Mouse (Mus musculus) stomach, embryonic 14.5 days (tissue): ENCODE results near the gene Clrn2. TPM values are rescaled to one million over a fixed set of nuclear protein-coding genes. Genes with fewer than 3 reads are reported as not detected.
"Not testable (repeated sequence)": the region's sequence is repeated elsewhere in the genome, so short reads cannot be mapped to it uniquely, and the experiment has no call there.

ENCODE experiments used
- ATAC-seq: fragments of 200-750 bp; cut with Nextera tagmentation; 2 replicates; pipeline ENCODE4 v1.8.0; 2017; ENCODE audit warnings: low read depth, moderate TSS enrichment; ENCODE audit not compliant: insufficient number of reproducible peaks, insufficient read depth, low FRiP score
- H3K27ac ChIP-seq: fragments of 300-500 bp; sonication (generic); 2 replicates; pipeline ENCODE4 v1.5.1; 2014; ENCODE audit warnings: mild to moderate bottlenecking, low read length, moderate library complexity, mixed read lengths
- H3K27me3 ChIP-seq: fragments of 300-500 bp; sonication (generic); 2 replicates; pipeline ENCODE4 v1.6.1; 2014; ENCODE audit warnings: low read length, control low read depth, mixed read lengths; ENCODE audit not compliant: control insufficient read depth, insufficient read depth
- H3K36me3 ChIP-seq: fragments of 300-500 bp; sonication (generic); 2 replicates; pipeline ENCODE4 v1.6.1; 2014; ENCODE audit warnings: mild to moderate bottlenecking, control low read depth, low read length, moderate library complexity, mixed read lengths; ENCODE audit not compliant: control insufficient read depth, insufficient read depth
- H3K4me1 ChIP-seq: fragments of 300-500 bp; sonication (generic); 2 replicates; pipeline ENCODE4 v1.6.1; 2014; ENCODE audit warnings: low read length, control low read depth, mixed read lengths; ENCODE audit not compliant: control insufficient read depth, insufficient read depth
- H3K4me2 ChIP-seq: fragments of 300-500 bp; sonication (generic); replicated peaks from 2 replicates; pipeline ENCODE4 v1.6.1; 2014; ENCODE audit warnings: low read depth, low read length, control low read depth
- H3K4me3 ChIP-seq: fragments of 300-500 bp; sonication (generic); 2 replicates; pipeline ENCODE4 v1.5.1; 2014; ENCODE audit warnings: low read depth, low read length, control low read depth
- H3K9ac ChIP-seq: fragments of 300-500 bp; sonication (generic); replicated peaks from 2 replicates; pipeline ENCODE4 v1.6.1; 2014; ENCODE audit warnings: low read depth, mild to moderate bottlenecking, control low read depth, low read length, moderate library complexity, mixed read lengths
- H3K9me3 ChIP-seq: fragments of 300-500 bp; sonication (generic); 2 replicates; pipeline ENCODE4 v1.6.1; 2016; ENCODE audit warnings: low read depth, low read length, control low read depth; ENCODE audit not compliant: control insufficient read depth
- WGBS: fragments of 180-500 bp; shearing (Covaris S2); extraction: QIAGEN DNeasy Blood & Tissue Kit; methylation state at CpG from one replicate; pipeline ENCODE4 v1.1.7; 2014; 5-methylcytosine and 5-hydroxymethylcytosine counted together
- polyA plus RNA-seq: library from polyadenylated mRNA; unstranded; fragments of >200 nt; fragmentation: Nextera tagmentation; extraction: Ambion mirVana; gene quantifications from 2 replicates; pipeline ENCODE4 v1.2.1, GENCODE M21; 2014

Gene Clrn2
- polyA plus RNA-seq, 1 experiment from 2014 or later: not detected

GRCm38 (mm10) chr5:45425771-45426170 is 27.8 kb upstream of the Clrn2 start:
- WGBS: 70% methylated on average over 1 of the region's 1 CpGs
- not testable (repeated sequence) for H3K4me1 ChIP-seq, H3K27ac ChIP-seq, H3K27me3 ChIP-seq, H3K9ac ChIP-seq, H3K36me3 ChIP-seq, H3K9me3 ChIP-seq, H3K4me3 ChIP-seq, ATAC-seq, H3K4me2 ChIP-seq

- Histone ChIP-seq H3K4me2 (no peak overlapping the region), H3K9ac (no peak overlapping the region), H3K4me1 (no peaks in the 10 kb centered on the region), H3K36me3 (no peaks in the 10 kb centered on the region), H3K9me3 (no peaks in the 10 kb centered on the region), H3K4me3 (no peak overlapping the region), H3K27ac (no peak overlapping the region), H3K27me3 (no peaks in the 10 kb centered on the region)
- no peak for ATAC-seq
- 55% methylated on average over 1 of the region's 1 CpGs for WGBS
These were observed 27.0 kb upstream of the Clrn2 start for GRCm38 (mm10) chr5:45426416-45427034.

GRCm38 (mm10) chr5:45427891-45428290 is 25.7 kb upstream of the Clrn2 start:
- no peaks in the 10 kb centered on the region for H3K9me3 ChIP-seq
- H3K27me3 ChIP-seq: no peaks in the 10 kb centered on the region
- no peak for ATAC-seq
- no peak overlapping the region for H3K4me2 ChIP-seq
- H3K4me3 ChIP-seq: no peak overlapping the region
- no peak overlapping the region for H3K27ac ChIP-seq
- 92% methylated on average over 7 of the region's 7 CpGs for WGBS
- no peaks in the 10 kb centered on the region; the same call in 1 of the 2 replicates for H3K36me3 ChIP-seq
- H3K4me1 ChIP-seq: no peaks in the 10 kb centered on the region
- no peak overlapping the region for H3K9ac ChIP-seq

- Histone ChIP-seq H3K4me1 (no peaks in the 10 kb centered on the region), H3K9me3 (no peaks in the 10 kb centered on the region), H3K27ac (no peak overlapping the region), H3K4me2 (no peak overlapping the region), H3K36me3 (peaks cover 32% of the 10 kb centered on the region), H3K9ac (no peak overlapping the region), H3K27me3 (no peaks in the 10 kb centered on the region), H3K4me3 (no peak overlapping the region)
- no peak for ATAC-seq
- 85% methylated on average over 14 of the region's 14 CpGs for WGBS
These were observed 17.3 kb upstream of the Clrn2 start for GRCm38 (mm10) chr5:45435967-45436950.

- Histone ChIP-seq H3K4me2 (no peak overlapping the region), H3K27ac (no peak overlapping the region), H3K9me3 (no peaks in the 10 kb centered on the region), H3K4me1 (no peaks in the 10 kb centered on the region), H3K36me3 (peaks cover 32% of the 10 kb centered on the region), H3K27me3 (no peaks in the 10 kb centered on the region), H3K4me3 (no peak overlapping the region), H3K9ac (no peak overlapping the region)
- no peak for ATAC-seq
- 78% methylated on average over 4 of the region's 4 CpGs for WGBS
These were observed 15.7 kb upstream of the Clrn2 start for GRCm38 (mm10) chr5:45437826-45438225.

DNA sequence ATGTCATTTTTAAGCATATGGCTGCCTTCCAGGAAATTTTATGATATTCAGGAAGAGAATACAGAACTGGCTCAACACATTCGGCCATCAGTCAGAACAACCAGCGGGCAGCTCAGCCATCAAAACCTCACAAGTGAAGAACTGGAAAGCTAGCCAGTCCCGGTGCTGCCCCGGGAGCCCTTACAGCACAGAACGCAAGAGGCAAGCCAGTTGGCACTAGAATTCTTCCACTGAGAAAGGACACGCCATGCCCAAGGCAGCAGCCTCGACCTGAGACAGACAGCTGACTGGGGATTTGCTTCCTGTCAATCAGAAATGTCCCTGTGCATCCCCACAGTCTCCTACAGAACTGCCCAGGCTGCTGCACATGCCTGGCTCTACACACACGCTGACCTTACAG is 15.2 kb upstream of the Clrn2 start:
- Histone ChIP-seq H3K4me1 (no peaks in the 10 kb centered on the region), H3K4me3 (no peak overlapping the region), H3K27me3 (no peaks in the 10 kb centered on the region), H3K9me3 (no peaks in the 10 kb centered on the region), H3K36me3 (peaks cover 28% of the 10 kb centered on the region), H3K4me2 (no peak overlapping the region), H3K27ac (no peak overlapping the region), H3K9ac (no peak overlapping the region)
- ATAC-seq: no peak
- 89% methylated on average over 8 of the region's 8 CpGs for WGBS

DNA sequence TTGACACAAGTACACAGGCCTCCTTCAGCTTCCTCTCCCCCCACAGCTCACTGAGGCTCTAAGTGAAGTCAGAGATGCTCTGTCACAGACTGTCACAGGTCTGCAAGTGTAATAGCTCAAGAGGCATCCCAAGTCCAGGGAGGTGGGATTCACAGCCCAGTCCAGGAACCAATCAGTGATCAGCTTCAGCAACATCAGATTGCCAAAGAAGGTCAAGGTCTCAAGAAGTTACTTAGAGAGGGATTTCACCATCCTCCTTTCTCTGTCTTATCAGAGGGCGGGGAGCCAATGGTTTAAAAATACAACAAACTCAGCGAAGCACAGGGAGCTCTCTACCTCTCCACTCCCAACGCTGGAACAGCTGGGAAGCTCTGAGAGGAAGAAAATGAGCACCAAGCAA is 12.4 kb upstream of the Clrn2 start:
- Histone ChIP-seq H3K9ac (no peak overlapping the region), H3K4me3 (no peak overlapping the region), H3K27me3 (no peaks in the 10 kb centered on the region), H3K4me2 (no peak overlapping the region), H3K4me1 (no peaks in the 10 kb centered on the region), H3K27ac (no peak overlapping the region), H3K9me3 (no peaks in the 10 kb centered on the region), H3K36me3 (peaks cover 14% of the 10 kb centered on the region)
- ATAC-seq: no peak
- 68% methylated on average over 3 of the region's 3 CpGs for WGBS

GRCm38 (mm10) chr5:45441745-45442144 is 11.8 kb upstream of the Clrn2 start:
- Histone ChIP-seq H3K36me3 (peaks cover 14% of the 10 kb centered on the region), H3K27ac (no peak overlapping the region), H3K4me2 (no peak overlapping the region), H3K9me3 (no peaks in the 10 kb centered on the region), H3K27me3 (no peaks in the 10 kb centered on the region), H3K4me1 (no peaks in the 10 kb centered on the region), H3K4me3 (no peak overlapping the region), H3K9ac (no peak overlapping the region)
- no peak for ATAC-seq
- WGBS: 45% methylated on average over 3 of the region's 3 CpGs
